Mouse (Mus musculus) lung, postnatal 0 days (tissue): Measurements from ENCODE around the gene Hspa1a.
"Not testable (repeated sequence)": the region's sequence is repeated elsewhere in the genome, so short reads cannot be mapped to it uniquely, and the experiment has no call there.

Experiments
- CTCF ChIP-seq: IDR thresholded peaks from 2 replicates; pipeline ENCODE4 v1.5.1; 2016; ENCODE audit warnings: antibody characterized with exemption, mild to moderate bottlenecking
- EP300 ChIP-seq: IDR thresholded peaks from 2 replicates; pipeline ENCODE4 v1.6.1; 2016; ENCODE audit warnings: antibody characterized with exemption, mild to moderate bottlenecking, control low read depth

DNA sequence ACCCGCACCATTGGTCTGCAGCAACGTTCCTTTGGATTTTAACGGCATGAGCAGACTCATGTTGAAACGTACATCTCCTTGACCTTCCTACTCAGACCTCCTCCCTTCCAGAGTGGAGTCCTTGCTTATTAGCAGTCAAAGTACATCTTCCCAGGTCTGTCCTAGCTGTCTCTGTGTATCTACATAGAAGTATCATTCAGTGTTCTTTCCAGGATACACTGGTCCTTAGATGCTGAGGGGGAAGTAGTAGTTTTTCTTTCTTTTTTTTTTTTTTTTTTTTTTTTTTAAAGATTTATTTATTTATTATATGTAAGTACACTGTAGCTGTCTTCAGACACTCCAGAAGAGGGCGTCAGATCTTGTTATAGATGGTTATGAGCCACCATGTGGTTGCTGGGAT is 33.9 kb upstream of the Hspa1a start:
- not testable (repeated sequence) for TF ChIP-seq CTCF, EP300
